Mouse (Mus musculus) megakaryocyte, embryonic 14.5 days (primary cell): ENCODE measurements at regions not wholly inside any gene's neighbourhood (a gene's known extent, or its start where the extent isn't known, plus 50 kb on each side); places are given as distances from the start of the nearest gene placed in this dataset.

Experiments used
- FLI1 ChIP-seq: IDR thresholded peaks from 2 replicates; pipeline ENCODE4 v1.6.1; 2012; ENCODE audit warnings: low read length, inconsistent platforms, mixed read lengths
- GATA1 ChIP-seq: IDR thresholded peaks from 3 replicates; pipeline ENCODE4 v1.6.1; 2012; ENCODE audit warnings: mixed read lengths, low read length, inconsistent platforms, borderline replicate concordance

GRCm38 (mm10) chr1:169099221-169099620, 432.0 kb downstream of the Nuf2 start:
- TF ChIP-seq FLI1 = no peak
- TF ChIP-seq GATA1 = no peak
